Mouse (Mus musculus) lung, adult 2 months (tissue): ENCODE measurements at regions not wholly inside any gene's neighbourhood (a gene's known extent, or its start where the extent isn't known, plus 50 kb on each side); places are given as distances from the start of the nearest gene placed in this dataset.

ENCODE experiments used
- CTCF ChIP-seq: fragments of 200-500 bp; IDR thresholded peaks from 2 replicates; pipeline ENCODE4 v1.5.1; 2011; ENCODE audit warnings: mild to moderate bottlenecking, low read length, control low read depth; ENCODE audit not compliant: insufficient read depth
- POLR2A ChIP-seq: fragments of 200-500 bp; IDR thresholded peaks from 2 replicates; pipeline ENCODE4 v1.6.1; 2011; ENCODE audit warnings: low read depth, mild to moderate bottlenecking, control low read depth, low read length, borderline replicate concordance; ENCODE audit errors: extremely low read depth

DNA sequence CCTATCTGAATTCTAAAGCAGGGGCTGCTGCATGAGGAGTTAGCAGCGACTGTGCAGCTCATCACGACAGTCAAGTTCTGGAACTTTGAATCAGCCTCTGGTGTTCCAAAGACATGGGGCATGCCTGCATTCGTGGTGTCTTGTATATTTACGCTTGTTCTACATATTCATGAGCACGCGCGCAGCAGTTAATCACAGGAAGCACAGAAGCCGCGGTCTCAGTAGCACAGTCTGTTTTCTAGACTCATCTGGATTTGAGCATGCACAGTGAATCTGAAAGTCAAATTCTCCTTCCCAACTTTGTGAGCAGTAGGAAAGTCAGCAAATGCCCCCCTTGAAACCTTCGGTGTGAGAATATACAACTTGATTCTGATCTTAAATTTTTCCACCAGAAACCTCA, 327.3 kb downstream of the Plk2 start:
- TF ChIP-seq POLR2A (no peak), CTCF (no peak)
